Mouse (Mus musculus): ENCODE measurements around the gene Aph1a. TPM values are rescaled to one million over a fixed set of nuclear protein-coding genes. Genes with fewer than 3 reads are reported as not detected.
A peak's percentile ranks its signal among the peaks of the same experiment; 100 is the strongest.

Aph1a gene
- polyA plus RNA-seq, 1 experiment from 2014 or later: 44.1 TPM

DNA sequence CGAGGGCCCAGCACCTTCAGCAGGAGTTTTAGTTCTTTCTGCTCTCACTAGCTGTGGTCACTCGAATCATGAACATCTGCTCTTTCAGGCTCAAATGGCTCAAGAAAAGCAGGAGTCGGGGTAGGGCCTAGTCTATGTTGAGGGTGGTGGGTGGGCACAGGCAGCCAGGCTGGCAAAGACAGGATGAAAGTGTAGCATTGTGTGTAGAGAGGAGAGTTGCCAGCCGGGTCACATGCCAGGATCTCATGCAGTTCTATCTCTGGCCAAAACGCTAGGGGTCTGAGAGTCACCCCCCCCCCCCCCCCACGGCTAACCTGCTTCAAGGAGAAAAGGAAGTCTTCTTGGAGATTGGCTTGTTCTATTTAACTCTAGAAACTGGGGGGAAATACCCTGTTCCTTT, 8.9 kb downstream of the Aph1a start:
- no peak for DNase-seq (ENCODE audit: low spot score)
- Histone ChIP-seq H3K4me3 (ENCODE audit: low read depth, low read length) (no peak overlapping the region), H3K9me3 (ENCODE audit: control insufficient read depth, low read length) (no peaks in the 10 kb centered on the region), H3K27me3 (replicated peaks; ENCODE audit: control insufficient read depth, insufficient read depth, low read length) (no peaks in the 10 kb centered on the region), H3K4me1 (replicated peaks; ENCODE audit: control insufficient read depth, insufficient read depth, low read length) (peaks cover 22% of the 10 kb centered on the region), H3K36me3 (ENCODE audit: control insufficient read depth, insufficient read depth, low read length) (peaks cover 7% of the 10 kb centered on the region; the same call in 1 of the 2 replicates), H3K27ac (ENCODE audit: low read depth) (no peak overlapping the region), H3K4me2 (ENCODE audit: low read length) (no peak overlapping the region), H3K9ac (ENCODE audit: low read length) (no peak overlapping the region)
- no peak for ATAC-seq (replicated peaks; ENCODE audit: low FRiP score, low TSS enrichment, low read depth)
- 37% methylated on average over 6 of the region's 6 CpGs for WGBS

GRCm38 (mm10) chr3:95903753-95904502, 10.2 kb downstream of the Aph1a start:
- Histone ChIP-seq H3K4me3 (ENCODE audit: low read depth, low read length) (peak overlapping the region; percentile 36; the same call in 1 of the 2 replicates), H3K27ac (ENCODE audit: low read depth) (no peak overlapping the region), H3K36me3 (ENCODE audit: control insufficient read depth, insufficient read depth, low read length) (no peaks in the 10 kb centered on the region), H3K9ac (ENCODE audit: low read length) (peak overlapping the region; percentile 26), H3K4me1 (replicated peaks; ENCODE audit: control insufficient read depth, insufficient read depth, low read length) (peaks cover 22% of the 10 kb centered on the region), H3K9me3 (ENCODE audit: control insufficient read depth, low read length) (no peaks in the 10 kb centered on the region), H3K4me2 (ENCODE audit: low read length) (peak overlapping the region; percentile 78), H3K27me3 (replicated peaks; ENCODE audit: control insufficient read depth, insufficient read depth, low read length) (no peaks in the 10 kb centered on the region)
- DNase-seq (ENCODE audit: low spot score) (no peak), ATAC-seq (replicated peaks; ENCODE audit: low FRiP score, low TSS enrichment, low read depth) (no peak)
- 4% methylated on average over 15 of the region's 15 CpGs for WGBS

DNA sequence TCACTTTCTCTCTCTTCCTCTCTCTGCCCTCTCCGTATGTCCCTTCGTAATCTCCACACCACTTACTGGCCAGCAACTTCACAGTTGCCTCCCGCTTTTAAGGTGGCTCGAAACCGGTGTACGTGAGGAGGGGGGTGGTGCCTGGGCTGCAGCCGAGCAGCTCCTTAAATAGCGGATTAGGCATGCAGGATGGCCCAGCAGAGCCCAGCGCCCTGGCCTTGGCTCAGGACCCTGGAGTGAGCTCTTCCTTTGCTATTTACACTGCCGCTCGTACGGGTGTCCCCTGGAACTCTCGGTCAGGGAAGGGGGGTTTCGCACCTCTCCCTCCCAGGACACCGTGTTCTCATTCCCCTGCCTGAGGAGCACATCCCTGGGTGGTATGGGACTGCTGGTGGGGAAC, 10.8 kb downstream of the Aph1a start, which contains the start of gene Car14:
Gene Car14 (minus strand): TSS at position 124 of the 400 bp plus-strand sequence.
- H3K9ac ChIP-seq (ENCODE audit: low read length): peak within 1 kb of the TSS; percentile 38
- no peak for ATAC-seq (replicated peaks; ENCODE audit: low FRiP score, low TSS enrichment, low read depth)
- H3K9me3 ChIP-seq (ENCODE audit: control insufficient read depth, low read length): no peaks in the 10 kb centered on the region
- H3K4me1 ChIP-seq (replicated peaks; ENCODE audit: control insufficient read depth, insufficient read depth, low read length): peaks cover 22% of the 10 kb centered on the region
- H3K36me3 ChIP-seq (ENCODE audit: control insufficient read depth, insufficient read depth, low read length): no peaks in the 10 kb centered on the region
- H3K4me3 ChIP-seq (ENCODE audit: low read depth, low read length): peak within 1 kb of the TSS; percentile 36
- no peak within 1 kb of the TSS for H3K27ac ChIP-seq (ENCODE audit: low read depth)
- peak; percentile 70 for DNase-seq (ENCODE audit: low spot score)
- WGBS: 1% methylated on average over 15 of the region's 15 CpGs
- H3K27me3 ChIP-seq (replicated peaks; ENCODE audit: control insufficient read depth, insufficient read depth, low read length): no peaks in the 10 kb centered on the region
- peak within 1 kb of the TSS; percentile 78 for H3K4me2 ChIP-seq (ENCODE audit: low read length)

GRCm38 (mm10) chr3:95905146-95905939, 11.6 kb downstream of the Aph1a start:
- ATAC-seq (replicated peaks; ENCODE audit: low FRiP score, low TSS enrichment, low read depth) (peak; percentile 53), DNase-seq (ENCODE audit: low spot score) (peak; percentile 69)
- Histone ChIP-seq H3K27ac (ENCODE audit: low read depth) (no peak overlapping the region), H3K27me3 (replicated peaks; ENCODE audit: control insufficient read depth, insufficient read depth, low read length) (no peaks in the 10 kb centered on the region), H3K36me3 (ENCODE audit: control insufficient read depth, insufficient read depth, low read length) (no peaks in the 10 kb centered on the region), H3K4me3 (ENCODE audit: low read depth, low read length) (peak overlapping the region; percentile 36), H3K9me3 (ENCODE audit: control insufficient read depth, low read length) (no peaks in the 10 kb centered on the region), H3K9ac (ENCODE audit: low read length) (peak overlapping the region; percentile 14; the same call in 1 of the 2 replicates), H3K4me1 (replicated peaks; ENCODE audit: control insufficient read depth, insufficient read depth, low read length) (peaks cover 22% of the 10 kb centered on the region), H3K4me2 (ENCODE audit: low read length) (peak overlapping the region; percentile 78)
- WGBS: under 1% methylated on average over 18 of the region's 18 CpGs

GRCm38 (mm10) chr3:95905940-95906492, 12.2 kb downstream of the Aph1a start:
- no peaks in the 10 kb centered on the region for H3K36me3 ChIP-seq (ENCODE audit: control insufficient read depth, insufficient read depth, low read length)

GRCm38 (mm10) chr3:95906860-95907259, 13.1 kb downstream of the Aph1a start:
- Histone ChIP-seq H3K9me3 (ENCODE audit: control insufficient read depth, low read length) (no peaks in the 10 kb centered on the region), H3K9ac (ENCODE audit: low read length) (no peak overlapping the region), H3K4me3 (ENCODE audit: low read depth, low read length) (peak overlapping the region; percentile 13; the same call in 1 of the 2 replicates), H3K27ac (ENCODE audit: low read depth) (no peak overlapping the region), H3K27me3 (replicated peaks; ENCODE audit: control insufficient read depth, insufficient read depth, low read length) (no peaks in the 10 kb centered on the region), H3K4me1 (replicated peaks; ENCODE audit: control insufficient read depth, insufficient read depth, low read length) (peaks cover 22% of the 10 kb centered on the region), H3K4me2 (ENCODE audit: low read length) (peak overlapping the region; percentile 78), H3K36me3 (ENCODE audit: control insufficient read depth, insufficient read depth, low read length) (no peaks in the 10 kb centered on the region)
- DNase-seq (ENCODE audit: low spot score): peak; percentile 77
- ATAC-seq (replicated peaks; ENCODE audit: low FRiP score, low TSS enrichment, low read depth): no peak
- WGBS: under 1% methylated on average over 12 of the region's 12 CpGs

More at GRCm38 (mm10) chr3:95905940-95906492, 12.2 kb downstream of the Aph1a start:
- Histone ChIP-seq H3K27ac (ENCODE audit: low read depth) (no peak overlapping the region), H3K27me3 (replicated peaks; ENCODE audit: control insufficient read depth, insufficient read depth, low read length) (no peaks in the 10 kb centered on the region), H3K4me3 (ENCODE audit: low read depth, low read length) (peak overlapping the region; percentile 36), H3K9me3 (ENCODE audit: control insufficient read depth, low read length) (no peaks in the 10 kb centered on the region), H3K4me2 (ENCODE audit: low read length) (peak overlapping the region; percentile 78), H3K4me1 (replicated peaks; ENCODE audit: control insufficient read depth, insufficient read depth, low read length) (peaks cover 22% of the 10 kb centered on the region), H3K9ac (ENCODE audit: low read length) (no peak overlapping the region)
- ATAC-seq (replicated peaks; ENCODE audit: low FRiP score, low TSS enrichment, low read depth): peak; percentile 33; the same call in 1 of the 2 replicates
- DNase-seq (ENCODE audit: low spot score): peak; percentile 82
- WGBS: under 1% methylated on average over 12 of the region's 12 CpGs

GRCm38 (mm10) chr3:95907613-95908012, 13.8 kb downstream of the Aph1a start:
- 61% methylated on average over 4 of the region's 4 CpGs for WGBS
- no peak overlapping the region for H3K9ac ChIP-seq (ENCODE audit: low read length)
- ATAC-seq (replicated peaks; ENCODE audit: low FRiP score, low TSS enrichment, low read depth) (no peak), DNase-seq (ENCODE audit: low spot score) (no peak)
- no peaks in the 10 kb centered on the region for H3K36me3 ChIP-seq (ENCODE audit: control insufficient read depth, insufficient read depth, low read length)
- no peaks in the 10 kb centered on the region for H3K9me3 ChIP-seq (ENCODE audit: control insufficient read depth, low read length)
- no peak overlapping the region for H3K27ac ChIP-seq (ENCODE audit: low read depth)
- peaks cover 22% of the 10 kb centered on the region for H3K4me1 ChIP-seq (replicated peaks; ENCODE audit: control insufficient read depth, insufficient read depth, low read length)
- no peak overlapping the region for H3K4me2 ChIP-seq (ENCODE audit: low read length)
- H3K27me3 ChIP-seq (replicated peaks; ENCODE audit: control insufficient read depth, insufficient read depth, low read length): no peaks in the 10 kb centered on the region
- no peak overlapping the region for H3K4me3 ChIP-seq (ENCODE audit: low read depth, low read length)

- Histone ChIP-seq H3K4me2 (ENCODE audit: low read length) (no peak overlapping the region), H3K9ac (ENCODE audit: low read length) (no peak overlapping the region), H3K4me3 (ENCODE audit: low read depth, low read length) (no peak overlapping the region), H3K36me3 (ENCODE audit: control insufficient read depth, insufficient read depth, low read length) (no peaks in the 10 kb centered on the region), H3K27me3 (replicated peaks; ENCODE audit: control insufficient read depth, insufficient read depth, low read length) (no peaks in the 10 kb centered on the region), H3K27ac (ENCODE audit: low read depth) (no peak overlapping the region), H3K4me1 (replicated peaks; ENCODE audit: control insufficient read depth, insufficient read depth, low read length) (no peaks in the 10 kb centered on the region), H3K9me3 (ENCODE audit: control insufficient read depth, low read length) (no peaks in the 10 kb centered on the region)
- 89% methylated on average over 4 of the region's 4 CpGs for WGBS
- ATAC-seq (replicated peaks; ENCODE audit: low FRiP score, low TSS enrichment, low read depth) (no peak), DNase-seq (ENCODE audit: low spot score) (no peak)
Observed at GRCm38 (mm10) chr3:95914706-95915105, 20.9 kb downstream of the Aph1a start.
